Mouse (Mus musculus) brain, embryonic 14.5 days (tissue): ENCODE data around the gene Kalrn.

Experiments used
- CTCF ChIP-seq: fragments of 200-500 bp; IDR thresholded peaks from 2 replicates; pipeline ENCODE4 v1.5.1; 2012; ENCODE audit warnings: inconsistent platforms, mild to moderate bottlenecking, moderate library complexity, borderline replicate concordance; ENCODE audit not compliant: insufficient read depth, insufficient read length; ENCODE audit errors: extremely low read depth
- POLR2A ChIP-seq: fragments of 200-500 bp; IDR thresholded peaks from 2 replicates; pipeline ENCODE4 v1.6.1; 2012; ENCODE audit warnings: mild to moderate bottlenecking, inconsistent platforms, borderline replicate concordance; ENCODE audit not compliant: poor library complexity, insufficient read depth, insufficient read length, severe bottlenecking; ENCODE audit errors: extremely low read depth

GRCm38 (mm10) chr16:34102742-34103141, 470.6 kb downstream of the Kalrn start:
- TF ChIP-seq CTCF: no peak
- TF ChIP-seq POLR2A: no peak
